ENCODE assay signal across 12 mouse cellular contexts in the genomic region with DNA sequence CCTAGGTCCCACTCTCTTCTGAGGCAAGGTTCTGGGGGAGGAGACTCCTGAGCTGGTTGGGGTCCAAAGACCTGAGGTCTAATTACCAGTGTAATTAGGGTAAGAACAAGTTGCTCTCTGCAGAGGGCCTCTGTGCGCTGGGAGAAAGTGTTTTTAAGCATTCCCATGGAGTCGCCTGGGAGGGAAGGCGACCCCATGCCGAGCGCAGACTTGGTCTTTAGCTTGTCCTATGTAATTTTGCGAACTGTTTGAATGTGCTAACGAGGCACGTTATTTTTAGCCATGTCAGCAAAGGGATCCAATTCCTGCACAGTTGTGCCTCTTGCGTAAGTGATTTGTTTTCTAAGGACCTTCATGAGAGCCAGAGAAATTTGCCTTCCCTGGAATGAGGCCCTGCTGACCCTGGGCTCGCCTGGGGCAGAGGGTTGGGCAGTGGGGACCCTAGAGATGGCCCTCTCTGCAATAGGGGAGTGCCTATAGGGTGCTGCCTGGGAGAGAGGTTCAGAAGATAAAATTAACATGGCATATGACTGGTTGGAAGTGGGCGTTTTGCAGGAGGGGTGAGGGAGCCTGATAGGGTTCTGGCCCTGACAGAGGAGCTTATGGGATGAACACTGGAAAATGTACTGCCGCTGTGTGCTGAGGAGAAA. TPM values are rescaled to one million over a fixed set of nuclear protein-coding genes. Genes with fewer than 3 reads are reported as not detected.
A peak's percentile ranks its signal among the peaks of the same experiment; 100 is the strongest.
DNase-seq lines count a peak whose midpoint lies in the region; ATAC-seq lines count a peak whose summit lies in the region.
"Had no signal": no experiment of that assay in that cellular context is flagged by ENCODE, and none has a peak within 500 bp of the region (broad histone marks: within the 10 kb centered on the region; RNA-seq: fewer than 3 reads in every experiment).

A gene (plus strand): TSS at position 157 of the 650 bp plus-strand sequence.

- no peak within 1 kb of the TSS for H3K27ac ChIP-seq in hindbrain, embryonic 16.5 days (ENCODE audit: low read depth, low read length)
- no peak within 1 kb of the TSS for H3K27ac ChIP-seq in hindbrain, embryonic 10.5 days
- H3K27ac ChIP-seq: neural tube, embryonic 15.5 days had no signal

- no peaks in the 10 kb centered on the region; the same call in 1 of the 2 replicates for H3K27me3 ChIP-seq in hindbrain, embryonic 16.5 days (replicated peaks; ENCODE audit: control insufficient read depth, insufficient read depth, low read length)
- peaks cover 70% of the 10 kb centered on the region for H3K27me3 ChIP-seq in hindbrain, embryonic 10.5 days (ENCODE audit: insufficient read depth, poor library complexity, severe bottlenecking)

- 41% methylated on average over 12 of the region's 12 CpGs for WGBS in hindbrain, embryonic 16.5 days
- WGBS in hindbrain, embryonic 10.5 days, result 36% methylated on average over 12 of the region's 12 CpGs

- H3K9me3 ChIP-seq in hindbrain, embryonic 16.5 days (ENCODE audit: control insufficient read depth, low read length), result no peaks in the 10 kb centered on the region
- H3K9me3 ChIP-seq in hindbrain, embryonic 10.5 days, result no peaks in the 10 kb centered on the region
- H3K9me3 ChIP-seq: neural tube, embryonic 15.5 days had no signal

- no peak within 1 kb of the TSS for H3K9ac ChIP-seq in hindbrain, embryonic 16.5 days (ENCODE audit: low read depth, low read length)
- H3K9ac ChIP-seq: liver, postnatal 0 days; neural tube, embryonic 15.5 days had no signal

- H3K4me3 ChIP-seq in hindbrain, embryonic 16.5 days (ENCODE audit: low read length), result no peak within 1 kb of the TSS
- no peak within 1 kb of the TSS for H3K4me3 ChIP-seq in hindbrain, embryonic 10.5 days
- H3K4me3 ChIP-seq: erythroblast, embryonic 14.5 days; neural tube, embryonic 15.5 days had no signal

- no peak for DNase-seq in hindbrain, embryonic 10.5 days (ENCODE audit: low spot score)
- peak; percentile 37 to 46 for DNase-seq in right cerebral cortex, postnatal 10 days (ENCODE audit: low spot score in 2 of 2)
- DNase-seq in right cerebral cortex, postnatal 4 days, result no peak
- peak; percentile 31 to 34 for DNase-seq in layer of hippocampus, adult 8-10 months (ENCODE audit: low spot score in 2 of 2)
- DNase-seq in B cell, adult 2 months, result no peak
- DNase-seq in c-Kit-positive CD71-positive TER-119-positive erythroid progenitor cells, embryonic 14.5 days (ENCODE audit: low spot score), result no peak
- DNase-seq: kidney, adult 18-20 months; liver, postnatal 0 days; thymus, adult 2 months had no signal

- peaks cover 8% of the 10 kb centered on the region for H3K4me1 ChIP-seq in hindbrain, embryonic 16.5 days (ENCODE audit: control insufficient read depth, insufficient read depth, low read depth, low read length)
- peaks cover 16% of the 10 kb centered on the region for H3K4me1 ChIP-seq in hindbrain, embryonic 10.5 days (replicated peaks)

- H3K36me3 ChIP-seq in hindbrain, embryonic 16.5 days (ENCODE audit: control insufficient read depth, insufficient read depth, low read length), result no peaks in the 10 kb centered on the region
- H3K36me3 ChIP-seq in hindbrain, embryonic 10.5 days, result no peaks in the 10 kb centered on the region
- H3K36me3 ChIP-seq: neural tube, embryonic 15.5 days had no signal

- peak; percentile 11; the same call in 1 of the 2 replicates for ATAC-seq in hindbrain, embryonic 16.5 days
- ATAC-seq: liver, postnatal 0 days had no signal

- H3K4me2 ChIP-seq in hindbrain, embryonic 16.5 days (ENCODE audit: low read length), result no peak within 1 kb of the TSS
- H3K4me2 ChIP-seq: neural tube, embryonic 15.5 days had no signal

RNA-seq across cellular contexts. Expression of the gene that starts here (rescaled TPM):
- 0.08 TPM in 1 of 2 replicates, not detected in the other for polyA plus RNA-seq in hindbrain, embryonic 16.5 days (2015; fragmentation: Nextera tagmentation; extraction: Ambion mirVana)
- not detected in 2 replicates for polyA plus RNA-seq in hindbrain, embryonic 10.5 days (2016; fragmentation: Nextera tagmentation; extraction: Ambion mirVana)
- total RNA-seq in layer of hippocampus, adult 8-10 months (2022), result not detected
- polyA plus RNA-seq: erythroblast, embryonic 14.5 days; liver, postnatal 0 days; neural tube, embryonic 15.5 days; thymus, adult 2 months had no signal

Comparison
In these comparisons a context has a peak if more than half of its experiments do, and no peak if none do; other contexts are left out.
1. DNase-seq: peak in right cerebral cortex, postnatal 10 days (2 of 2); none in hindbrain, embryonic 10.5 days (single experiment), right cerebral cortex, postnatal 4 days (single experiment), B cell, adult 2 months (0 of 2) and c-Kit-positive CD71-positive TER-119-positive erythroid progenitor cells, embryonic 14.5 days (single experiment).
2. Peak in ATAC-seq in hindbrain, embryonic 16.5 days; RNA of the gene not detected or under 1 TPM.
3. Peak in DNase-seq in layer of hippocampus, adult 8-10 months; RNA of the gene not detected or under 1 TPM.